Mouse (Mus musculus) limb, embryonic 12.5 days (tissue): ENCODE measurements around the gene Smug1. TPM values are rescaled to one million over a fixed set of nuclear protein-coding genes. Genes with fewer than 3 reads are reported as not detected.

Source experiments
- ATAC-seq: fragments of 200-750 bp; cut with Nextera tagmentation; 2 replicates; pipeline ENCODE4 v1.8.0; 2017; ENCODE audit warnings: low read depth, moderate TSS enrichment; ENCODE audit not compliant: insufficient number of reproducible peaks, insufficient read depth, low FRiP score, low TSS enrichment
- H3K27ac ChIP-seq: fragments of 300-500 bp; sonication (generic); 2 replicates; pipeline ENCODE4 v1.5.1; 2016; ENCODE audit warnings: mild to moderate bottlenecking, moderate library complexity
- H3K27me3 ChIP-seq: fragments of 300-500 bp; sonication (generic); 2 replicates; pipeline ENCODE4 v1.6.1; 2016; ENCODE audit warnings: mild to moderate bottlenecking, moderate library complexity
- H3K36me3 ChIP-seq: fragments of 300-500 bp; sonication (generic); 2 replicates; pipeline ENCODE4 v1.6.1; 2016; ENCODE audit warnings: mild to moderate bottlenecking, moderate library complexity
- H3K4me1 ChIP-seq: fragments of 300-500 bp; sonication (generic); replicated peaks from 2 replicates; pipeline ENCODE4 v1.6.1; 2016
- H3K4me2 ChIP-seq: fragments of 300-500 bp; sonication (generic); 2 replicates; pipeline ENCODE4 v1.6.1; 2016; ENCODE audit warnings: mild to moderate bottlenecking, moderate library complexity
- H3K4me3 ChIP-seq: fragments of 300-500 bp; sonication (generic); replicated peaks from 2 replicates; pipeline ENCODE4 v1.5.1; 2016; ENCODE audit warnings: mild to moderate bottlenecking
- H3K9ac ChIP-seq: fragments of 300-500 bp; sonication (generic); replicated peaks from 2 replicates; pipeline ENCODE4 v1.6.1; 2016; ENCODE audit warnings: mild to moderate bottlenecking, moderate library complexity
- H3K9me3 ChIP-seq: fragments of 300-500 bp; sonication (generic); 2 replicates; pipeline ENCODE4 v1.6.1; 2016; ENCODE audit warnings: mild to moderate bottlenecking, moderate library complexity
- WGBS: fragments of 180-500 bp; shearing (Covaris S2); methylation state at CpG from one replicate; pipeline ENCODE4 v1.1.7; 2016; 5-methylcytosine and 5-hydroxymethylcytosine counted together
- polyA plus RNA-seq: library from polyadenylated mRNA; unstranded; fragments of >200 nt; fragmentation: Nextera tagmentation; extraction: Ambion mirVana; gene quantifications from 2 replicates; pipeline ENCODE4 v1.2.1, GENCODE M21; 2016

Gene Smug1
- polyA plus RNA-seq, 1 experiment from 2014 or later: 14.6 TPM

DNA sequence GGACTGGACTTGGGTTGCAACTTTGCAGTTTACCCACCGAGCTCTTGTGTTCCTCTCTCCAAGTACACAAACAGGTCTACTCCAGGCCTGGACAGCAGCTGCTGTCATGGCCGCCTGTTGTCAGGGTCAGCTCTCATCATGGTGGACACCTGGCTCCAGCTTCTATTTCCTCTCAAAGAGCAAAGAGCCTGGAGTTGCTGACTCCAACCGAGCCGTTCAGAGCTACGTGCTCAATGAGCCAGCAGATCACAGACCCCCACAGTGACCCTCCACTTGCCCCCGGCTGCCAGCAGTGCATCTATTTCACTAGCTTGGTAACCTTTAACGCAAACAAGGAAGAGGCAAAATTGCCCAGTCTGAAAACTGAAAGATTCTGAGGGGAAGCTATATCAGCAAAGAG, 23.2 kb upstream of the Smug1 start:
- ATAC-seq: no peak
- H3K4me3 ChIP-seq: no peak overlapping the region
- no peak overlapping the region for H3K27ac ChIP-seq
- H3K4me1 ChIP-seq: peaks cover 11% of the 10 kb centered on the region; the same call in 1 of the 2 replicates
- no peaks in the 10 kb centered on the region for H3K9me3 ChIP-seq
- WGBS: 48% methylated on average over 7 of the region's 7 CpGs
- H3K36me3 ChIP-seq: peaks cover 59% of the 10 kb centered on the region
- H3K9ac ChIP-seq: no peak overlapping the region
- no peak overlapping the region for H3K4me2 ChIP-seq
- H3K27me3 ChIP-seq: no peaks in the 10 kb centered on the region

DNA sequence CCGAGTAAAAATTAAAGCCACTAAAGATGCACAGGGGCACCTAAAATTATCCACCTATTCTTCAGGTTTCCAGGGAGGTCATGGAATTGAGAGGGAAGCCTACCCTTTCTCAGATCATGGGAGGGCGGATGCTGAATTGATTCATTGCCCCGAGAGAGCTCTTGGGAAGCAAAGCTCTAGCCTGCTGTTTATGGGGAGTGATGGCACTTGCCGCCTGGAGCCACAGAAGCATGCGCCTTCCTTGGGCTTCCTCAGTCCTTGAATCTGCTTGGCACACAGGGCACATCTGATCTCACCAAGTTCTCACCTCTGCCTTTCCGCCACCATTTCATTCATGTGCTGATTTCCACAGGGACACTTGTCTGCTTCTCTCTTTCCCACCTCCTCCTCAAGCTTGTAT, 20.9 kb upstream of the Smug1 start:
- no peak overlapping the region for H3K4me3 ChIP-seq
- no peaks in the 10 kb centered on the region for H3K9me3 ChIP-seq
- H3K36me3 ChIP-seq: peaks cover 37% of the 10 kb centered on the region
- H3K4me1 ChIP-seq: peaks cover 26% of the 10 kb centered on the region
- peaks cover 15% of the 10 kb centered on the region for H3K27me3 ChIP-seq
- H3K9ac ChIP-seq: no peak overlapping the region
- ATAC-seq: no peak
- 63% methylated on average over 6 of the region's 6 CpGs for WGBS
- H3K27ac ChIP-seq: no peak overlapping the region
- H3K4me2 ChIP-seq: no peak overlapping the region

- no peak for ATAC-seq
- no peak overlapping the region for H3K4me3 ChIP-seq
- H3K36me3 ChIP-seq: peaks cover 15% of the 10 kb centered on the region; the same call in 1 of the 2 replicates
- H3K4me2 ChIP-seq: no peak overlapping the region
- H3K27me3 ChIP-seq: peaks cover 35% of the 10 kb centered on the region
- peaks cover 25% of the 10 kb centered on the region for H3K4me1 ChIP-seq
- H3K9me3 ChIP-seq: no peaks in the 10 kb centered on the region
- H3K27ac ChIP-seq: 0 out of 2 replicates have a peak overlapping the region, but pooled peaks have one; percentile 35
- no peak overlapping the region for H3K9ac ChIP-seq
- whole genome bisulfite sequencing: 53% methylated on average over 19 of the region's 19 CpGs
These were observed 18.7 kb upstream of the Smug1 start for GRCm38 (mm10) chr15:103185462-103186198.

DNA sequence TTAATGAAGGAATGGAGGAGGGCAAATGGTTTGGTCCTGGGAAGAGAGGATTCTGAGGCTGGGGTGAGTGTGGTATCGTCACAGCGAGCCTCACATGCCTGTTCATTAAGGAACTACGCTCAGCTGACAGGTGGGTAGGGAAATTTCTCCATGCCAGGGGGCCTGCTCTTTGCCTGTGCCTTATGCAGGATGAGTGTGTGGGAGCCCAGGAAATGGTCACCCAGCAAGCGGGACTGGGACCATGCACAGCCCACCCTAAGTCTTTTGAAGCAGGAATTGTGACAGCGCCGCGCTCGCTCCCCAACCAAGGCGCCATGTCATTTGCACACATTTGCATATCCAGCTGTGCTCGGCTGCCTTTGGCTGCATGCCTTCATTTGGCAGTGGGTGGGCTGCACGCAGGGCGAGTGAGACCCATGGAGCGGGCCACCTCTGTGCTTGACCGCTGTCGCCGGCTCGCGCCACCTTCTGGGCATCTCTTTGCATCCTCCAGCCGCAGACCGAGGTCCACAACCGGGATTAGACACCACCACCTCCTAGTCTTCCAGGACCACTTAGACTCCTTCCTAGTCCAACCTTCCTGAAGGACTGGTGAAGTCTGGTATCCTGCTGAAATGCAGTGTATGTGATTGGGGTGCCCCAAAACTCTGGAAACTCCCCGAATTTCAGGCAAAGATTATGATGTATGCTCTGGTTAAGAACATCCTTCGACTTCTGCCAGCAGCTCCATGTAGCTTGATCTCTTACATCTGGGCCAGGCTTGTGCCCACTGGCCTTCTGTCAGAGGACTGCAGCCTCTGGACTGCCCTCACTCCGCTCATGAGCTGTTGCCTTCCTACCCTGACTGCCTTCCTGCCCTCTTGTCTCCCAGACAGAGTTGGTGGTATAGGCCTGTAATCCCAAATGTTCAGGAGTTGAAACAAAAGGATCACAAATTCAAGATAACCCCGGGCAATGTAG, 17.0 kb upstream of the Smug1 start:
- H3K4me2 ChIP-seq: peak overlapping the region; percentile 68
- 0 out of 2 replicates have a peak, but pooled peaks cover 2% of the 10 kb centered on the region for H3K36me3 ChIP-seq
- H3K4me3 ChIP-seq: peak overlapping the region; percentile 36
- no peak overlapping the region for H3K27ac ChIP-seq
- H3K9me3 ChIP-seq: no peaks in the 10 kb centered on the region
- no peak for ATAC-seq
- H3K9ac ChIP-seq: no peak overlapping the region
- peaks cover 52% of the 10 kb centered on the region for H3K27me3 ChIP-seq
- peaks cover 33% of the 10 kb centered on the region for H3K4me1 ChIP-seq
- WGBS: 11% methylated on average over 25 of the region's 25 CpGs

DNA sequence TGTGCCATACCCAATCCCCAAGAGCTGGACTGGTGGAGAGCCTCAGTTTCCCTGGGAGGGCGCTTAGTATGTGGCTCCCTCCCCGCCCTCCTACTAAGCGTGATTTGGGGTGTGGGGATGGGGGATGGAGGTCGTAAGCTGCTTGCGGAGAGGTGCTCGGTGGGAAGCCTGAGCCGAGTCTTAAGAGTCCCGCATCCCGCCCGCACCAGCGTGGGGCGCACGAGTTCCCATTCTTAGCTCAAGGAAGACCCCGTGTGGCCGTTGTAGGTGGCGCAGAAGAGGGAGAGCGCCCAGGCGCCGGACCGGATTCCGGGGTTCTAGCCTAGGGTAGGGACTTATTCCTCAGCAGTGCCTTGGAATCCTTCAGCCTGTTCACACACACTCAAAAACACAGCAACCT, 16.2 kb upstream of the Smug1 start:
- Histone ChIP-seq H3K27ac (no peak overlapping the region), H3K36me3 (no peaks in the 10 kb centered on the region), H3K9ac (peak overlapping the region; percentile 40), H3K4me3 (peak overlapping the region; percentile 36), H3K4me1 (peaks cover 40% of the 10 kb centered on the region), H3K27me3 (peaks cover 60% of the 10 kb centered on the region), H3K9me3 (no peaks in the 10 kb centered on the region), H3K4me2 (peak overlapping the region; percentile 68)
- 2% methylated on average over 21 of the region's 21 CpGs for WGBS
- 0 out of 2 replicates have a peak, but pooled peaks have one; percentile 3 for ATAC-seq

DNA sequence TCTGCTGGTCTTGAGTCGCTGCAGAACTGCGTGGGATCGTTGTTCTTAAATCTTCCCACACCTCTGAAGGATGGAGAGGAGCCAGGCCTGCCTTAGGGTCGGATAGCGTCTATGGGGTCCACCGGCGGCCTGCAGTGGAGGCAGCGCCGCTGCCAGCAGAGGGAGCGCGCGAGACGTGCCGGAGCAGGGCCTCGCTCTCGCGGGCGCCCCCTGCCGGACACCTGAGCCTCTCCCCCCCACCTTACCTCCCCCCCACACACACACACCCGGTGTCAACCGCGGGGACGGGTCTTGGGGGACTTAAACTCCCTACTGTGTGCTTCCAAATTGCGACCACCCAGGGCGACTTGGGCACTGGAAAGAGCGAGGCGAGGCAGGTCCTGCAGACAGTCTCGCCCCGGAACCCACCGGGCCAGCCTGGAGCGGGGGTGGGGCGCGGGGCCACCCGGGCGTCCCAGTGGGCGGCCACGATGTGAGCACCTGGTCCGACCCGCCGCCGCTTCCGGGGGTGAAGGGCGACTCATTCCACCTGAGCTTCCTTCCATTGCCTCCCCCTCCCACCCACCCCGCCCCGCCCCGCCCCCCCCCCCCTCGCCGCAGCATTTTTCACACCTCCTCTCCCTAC, 15.4 kb upstream of the Smug1 start:
- peak; percentile 39; the same call in 1 of the 2 replicates for ATAC-seq
- 1% methylated on average over 44 of the region's 48 CpGs for WGBS
- Histone ChIP-seq H3K27ac (no peak overlapping the region), H3K4me1 (peaks cover 49% of the 10 kb centered on the region), H3K9me3 (no peaks in the 10 kb centered on the region), H3K4me2 (peak overlapping the region; percentile 68), H3K4me3 (peak overlapping the region; percentile 36), H3K36me3 (no peaks in the 10 kb centered on the region), H3K9ac (0 out of 2 replicates have a peak overlapping the region, but pooled peaks have one; percentile 23), H3K27me3 (peaks cover 66% of the 10 kb centered on the region)

- Histone ChIP-seq H3K36me3 (no peaks in the 10 kb centered on the region), H3K4me1 (peaks cover 56% of the 10 kb centered on the region), H3K9me3 (no peaks in the 10 kb centered on the region), H3K4me3 (no peak overlapping the region), H3K9ac (no peak overlapping the region), H3K27me3 (peaks cover 82% of the 10 kb centered on the region), H3K27ac (no peak overlapping the region), H3K4me2 (no peak overlapping the region)
- ATAC-seq: no peak
These were observed 13.5 kb upstream of the Smug1 start for GRCm38 (mm10) chr15:103180406-103180805.

- Histone ChIP-seq H3K4me3 (no peak overlapping the region), H3K4me2 (no peak overlapping the region), H3K27me3 (peaks cover 93% of the 10 kb centered on the region), H3K9me3 (no peaks in the 10 kb centered on the region), H3K27ac (no peak overlapping the region), H3K9ac (no peak overlapping the region), H3K4me1 (peaks cover 50% of the 10 kb centered on the region), H3K36me3 (no peaks in the 10 kb centered on the region)
- no peak for ATAC-seq
- WGBS: 43% methylated on average over 1 of the region's 1 CpGs
These were observed 11.9 kb upstream of the Smug1 start for GRCm38 (mm10) chr15:103178767-103179166.

- H3K4me3 ChIP-seq: no peak overlapping the region
- 5% methylated on average over 12 of the region's 12 CpGs for WGBS
- no peaks in the 10 kb centered on the region for H3K9me3 ChIP-seq
- peak overlapping the region; percentile 40 for H3K4me2 ChIP-seq
- peaks cover 93% of the 10 kb centered on the region for H3K27me3 ChIP-seq
- H3K36me3 ChIP-seq: no peaks in the 10 kb centered on the region
- ATAC-seq: no peak
- peaks cover 44% of the 10 kb centered on the region for H3K4me1 ChIP-seq
- no peak overlapping the region for H3K9ac ChIP-seq
- no peak overlapping the region for H3K27ac ChIP-seq
These were observed 11.2 kb upstream of the Smug1 start for GRCm38 (mm10) chr15:103178137-103178536.

GRCm38 (mm10) chr15:103177611-103178041, 10.7 kb upstream of the Smug1 start:
- under 1% methylated on average over 12 of the region's 12 CpGs for WGBS
- Histone ChIP-seq H3K4me3 (0 out of 2 replicates have a peak overlapping the region, but pooled peaks have one; percentile 2), H3K4me2 (peak overlapping the region; percentile 40), H3K4me1 (peaks cover 40% of the 10 kb centered on the region), H3K9me3 (no peaks in the 10 kb centered on the region), H3K9ac (no peak overlapping the region), H3K27me3 (peaks cover 93% of the 10 kb centered on the region), H3K27ac (no peak overlapping the region), H3K36me3 (no peaks in the 10 kb centered on the region)
- peak; percentile 24; the same call in 1 of the 2 replicates for ATAC-seq
